Mouse (Mus musculus) embryonic facial prominence, embryonic 11.5 days (tissue): Measurements from ENCODE around the gene 2510039O18Rik. TPM values are rescaled to one million over a fixed set of nuclear protein-coding genes. Genes with fewer than 3 reads are reported as not detected.

Source experiments
- ATAC-seq: fragments of 200-750 bp; cut with Nextera tagmentation; replicated peaks from 2 replicates; pipeline ENCODE4 v1.8.0; 2017; ENCODE audit warnings: low read depth; ENCODE audit not compliant: insufficient number of reproducible peaks, low FRiP score, low TSS enrichment
- DNase-seq: peaks from one replicate; pipeline ENCODE4 v3.0.0-alpha.2; 2015; ENCODE audit warnings: low spot score
- H3K27ac ChIP-seq: fragments of 300-500 bp; sonication (generic); replicated peaks from 2 replicates; pipeline ENCODE4 v1.5.1; 2014; ENCODE audit warnings: mild to moderate bottlenecking, low read depth, low read length, control low read depth
- H3K27me3 ChIP-seq: fragments of 300-500 bp; sonication (generic); 2 replicates; pipeline ENCODE4 v1.6.1; 2014; ENCODE audit warnings: mild to moderate bottlenecking, low read length, moderate library complexity, mixed read lengths; ENCODE audit not compliant: control insufficient read depth, insufficient read depth
- H3K36me3 ChIP-seq: fragments of 300-500 bp; sonication (generic); replicated peaks from 2 replicates; pipeline ENCODE4 v1.6.1; 2014; ENCODE audit warnings: low read depth, mild to moderate bottlenecking, low read length, moderate library complexity, mixed read lengths; ENCODE audit not compliant: control insufficient read depth, insufficient read depth
- H3K4me1 ChIP-seq: fragments of 300-500 bp; sonication (generic); 2 replicates; pipeline ENCODE4 v1.6.1; 2014; ENCODE audit warnings: low read length, mixed read lengths; ENCODE audit not compliant: control insufficient read depth, insufficient read depth
- H3K4me2 ChIP-seq: fragments of 300-500 bp; sonication (generic); 2 replicates; pipeline ENCODE4 v1.6.1; 2014; ENCODE audit warnings: low read depth, mild to moderate bottlenecking, control low read depth, low read length, moderate library complexity
- H3K4me3 ChIP-seq: fragments of 300-500 bp; sonication (generic); 2 replicates; pipeline ENCODE4 v1.5.1; 2014; ENCODE audit warnings: low read depth, low read length, control low read depth
- H3K9ac ChIP-seq: fragments of 300-500 bp; sonication (generic); replicated peaks from 2 replicates; pipeline ENCODE4 v1.6.1; 2014; ENCODE audit warnings: mild to moderate bottlenecking, control low read depth, low read length
- H3K9me3 ChIP-seq: fragments of 300-500 bp; sonication (generic); replicated peaks from 2 replicates; pipeline ENCODE4 v1.6.1; 2016; ENCODE audit warnings: mild to moderate bottlenecking, low read length, inconsistent platforms, mixed read lengths; ENCODE audit not compliant: control insufficient read depth
- WGBS: fragments of 180-500 bp; shearing (Covaris S2); extraction: QIAGEN DNeasy Blood & Tissue Kit; methylation state at CpG from one replicate; pipeline ENCODE4 v1.1.7; 2014; 5-methylcytosine and 5-hydroxymethylcytosine counted together
- polyA plus RNA-seq: library from polyadenylated mRNA; unstranded; fragments of >200 nt; fragmentation: Nextera tagmentation; extraction: Ambion mirVana; gene quantifications from 2 replicates; pipeline ENCODE4 v1.2.1, GENCODE M21; 2014

Gene 2510039O18Rik
- polyA plus RNA-seq, 1 experiment from 2014 or later, result 15.9 TPM

DNA sequence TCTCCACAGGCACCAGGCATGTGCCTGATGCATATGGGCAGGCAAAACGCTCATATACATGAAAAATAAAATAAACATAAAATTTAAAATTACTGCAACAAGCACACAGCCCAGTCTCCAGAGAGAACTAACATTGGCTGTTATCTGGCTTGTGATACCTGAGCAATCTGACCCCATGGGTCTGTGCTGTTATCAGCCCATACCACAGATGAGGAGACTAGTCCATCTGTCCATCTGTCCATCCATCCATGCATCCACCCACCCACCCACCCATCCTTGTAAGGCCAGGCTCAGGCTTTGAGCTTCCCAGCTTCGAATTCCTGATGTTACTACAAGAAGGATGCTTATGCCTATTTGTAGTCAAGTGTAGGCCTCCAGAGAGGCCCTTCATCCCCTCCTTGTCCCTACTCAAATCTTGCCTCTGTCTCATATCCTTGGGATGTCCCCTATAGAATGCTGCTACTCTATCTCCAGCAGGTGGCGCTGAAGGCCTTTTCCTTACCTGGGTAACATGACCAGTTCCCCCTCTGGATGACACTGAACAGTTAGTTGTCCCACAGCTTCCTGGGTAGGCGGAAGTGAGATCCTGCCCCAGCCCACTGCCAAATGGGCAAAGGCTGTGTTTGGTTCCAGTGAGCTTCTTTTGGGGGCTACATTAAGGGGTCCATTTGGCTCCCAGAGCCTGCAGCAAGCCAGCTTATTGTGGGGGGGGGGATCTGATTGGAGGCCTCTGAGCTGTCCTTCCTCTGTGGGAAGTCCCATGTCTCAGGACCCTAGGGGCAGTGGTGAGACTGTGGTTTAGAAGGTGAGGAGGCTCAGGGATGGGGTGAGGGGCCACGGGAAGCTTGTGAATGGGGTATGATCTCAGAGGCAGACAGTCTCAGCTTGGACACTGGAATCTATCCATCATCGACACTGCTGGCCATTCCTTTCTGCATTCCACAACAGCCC is 19.5 kb downstream of the 2510039O18Rik start:
- Histone ChIP-seq H3K27me3 (no peaks in the 10 kb centered on the region), H3K36me3 (no peaks in the 10 kb centered on the region), H3K4me1 (no peaks in the 10 kb centered on the region), H3K27ac (no peak overlapping the region), H3K9me3 (no peaks in the 10 kb centered on the region), H3K4me3 (no peak overlapping the region), H3K9ac (no peak overlapping the region), H3K4me2 (no peak overlapping the region)
- 46% methylated on average over 6 of the region's 6 CpGs for WGBS
- DNase-seq (peak; percentile 84), ATAC-seq (0 out of 2 replicates have a peak, but pooled peaks have one; percentile 50)

DNA sequence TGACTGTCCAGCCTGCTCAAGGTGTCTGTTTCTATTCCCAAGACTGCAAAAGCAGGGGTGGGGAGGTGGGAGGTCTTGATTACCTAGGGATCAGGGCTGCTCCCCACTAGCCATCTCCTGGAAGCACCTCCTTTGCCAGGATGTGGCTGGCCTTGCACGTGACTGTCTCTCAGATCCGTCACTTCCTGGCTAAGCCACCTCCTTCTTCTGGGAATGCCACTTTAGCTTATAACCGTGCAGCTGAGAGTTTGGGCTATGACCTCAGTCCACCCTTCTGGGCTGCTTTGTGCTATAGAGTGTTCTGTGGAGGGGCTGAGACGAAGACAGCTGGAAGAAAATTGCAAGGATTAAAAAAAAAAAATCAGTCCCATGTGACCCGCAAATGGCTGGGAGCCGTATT is 22.1 kb downstream of the 2510039O18Rik start:
- Histone ChIP-seq H3K4me1 (no peaks in the 10 kb centered on the region), H3K4me3 (no peak overlapping the region), H3K27me3 (no peaks in the 10 kb centered on the region), H3K4me2 (no peak overlapping the region), H3K9me3 (no peaks in the 10 kb centered on the region), H3K36me3 (no peaks in the 10 kb centered on the region), H3K27ac (no peak overlapping the region), H3K9ac (no peak overlapping the region)
- ATAC-seq, result no peak
- 49% methylated on average over 6 of the region's 6 CpGs for WGBS
- DNase-seq, result no peak

DNA sequence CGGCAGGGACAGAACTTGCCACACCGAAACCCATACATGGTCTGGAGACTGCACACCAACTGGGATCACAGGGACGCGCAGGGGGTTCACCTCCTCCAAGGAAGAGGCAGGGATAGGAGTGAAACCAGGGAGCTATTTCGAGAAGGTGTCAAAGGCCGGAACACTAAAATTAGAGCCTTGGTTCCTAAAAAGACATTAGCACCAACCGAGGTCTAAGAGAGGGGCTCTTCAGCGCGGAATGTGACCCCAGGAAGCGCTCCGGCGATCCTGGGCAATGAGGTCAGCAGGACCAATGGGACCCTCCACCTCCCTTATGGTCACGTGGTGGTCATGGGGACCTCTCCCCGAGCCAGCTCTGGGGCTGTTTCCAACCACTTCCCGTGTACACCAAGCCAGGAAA is 22.9 kb downstream of the 2510039O18Rik start:
- ATAC-seq, result no peak
- no peak overlapping the region for H3K4me3 ChIP-seq
- no peaks in the 10 kb centered on the region for H3K36me3 ChIP-seq
- no peak overlapping the region for H3K9ac ChIP-seq
- H3K4me2 ChIP-seq, result no peak overlapping the region
- H3K9me3 ChIP-seq, result no peaks in the 10 kb centered on the region
- no peak overlapping the region for H3K27ac ChIP-seq
- H3K4me1 ChIP-seq, result no peaks in the 10 kb centered on the region
- no peaks in the 10 kb centered on the region for H3K27me3 ChIP-seq
- WGBS, result 86% methylated on average over 15 of the region's 15 CpGs
- no peak for DNase-seq

DNA sequence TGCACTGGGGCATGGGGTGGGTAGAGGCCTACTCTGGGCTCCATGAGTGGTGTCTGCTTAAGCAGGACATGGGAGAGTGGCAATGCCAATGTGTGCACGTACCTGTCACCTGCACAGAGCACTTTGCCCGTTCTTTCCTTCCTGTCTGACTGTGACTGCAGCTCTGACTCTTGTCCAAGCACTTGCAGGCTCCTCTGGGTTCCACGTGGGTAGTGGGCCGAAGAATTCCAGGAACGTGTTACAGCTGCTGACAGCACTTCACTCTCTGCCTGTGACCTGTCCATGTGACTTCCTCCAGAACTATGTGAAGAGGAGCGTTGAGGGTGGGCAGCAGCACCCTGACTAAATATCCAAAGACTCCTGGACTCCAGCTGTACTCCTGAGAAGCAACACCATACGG is 25.0 kb downstream of the 2510039O18Rik start:
- ATAC-seq (no peak), DNase-seq (no peak)
- no peaks in the 10 kb centered on the region for H3K9me3 ChIP-seq
- H3K4me2 ChIP-seq, result no peak overlapping the region
- H3K4me3 ChIP-seq, result no peak overlapping the region
- no peak overlapping the region for H3K27ac ChIP-seq
- H3K27me3 ChIP-seq, result no peaks in the 10 kb centered on the region
- H3K4me1 ChIP-seq, result no peaks in the 10 kb centered on the region
- no peak overlapping the region for H3K9ac ChIP-seq
- H3K36me3 ChIP-seq, result no peaks in the 10 kb centered on the region
- WGBS, result 83% methylated on average over 7 of the region's 7 CpGs

DNA sequence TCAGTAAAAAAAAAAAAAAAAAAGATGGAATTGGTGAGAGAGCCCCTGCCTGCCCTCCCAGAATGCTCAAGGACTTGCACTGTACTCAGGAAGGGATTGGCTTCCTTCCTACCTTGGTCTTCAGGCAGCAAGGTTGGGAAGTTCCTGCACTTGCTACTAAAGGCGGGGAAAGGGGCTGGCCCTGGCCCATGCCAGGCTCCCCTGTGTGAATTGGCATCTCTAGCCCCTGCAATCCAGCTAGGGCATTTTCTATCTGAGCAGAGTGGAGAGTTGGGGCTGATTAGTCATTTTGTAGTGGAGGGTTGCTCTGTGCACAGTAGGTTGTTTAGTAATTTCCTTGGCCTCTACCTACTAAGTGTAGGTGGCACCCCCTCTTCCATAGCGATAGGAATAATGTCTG is 28.1 kb downstream of the 2510039O18Rik start:
- 74% methylated on average over 2 of the region's 2 CpGs for WGBS
- Histone ChIP-seq H3K27me3 (no peaks in the 10 kb centered on the region), H3K36me3 (no peaks in the 10 kb centered on the region), H3K9me3 (no peaks in the 10 kb centered on the region), H3K9ac (no peak overlapping the region), H3K4me1 (no peaks in the 10 kb centered on the region), H3K4me3 (no peak overlapping the region), H3K4me2 (no peak overlapping the region), H3K27ac (no peak overlapping the region)
- ATAC-seq (no peak), DNase-seq (no peak)

DNA sequence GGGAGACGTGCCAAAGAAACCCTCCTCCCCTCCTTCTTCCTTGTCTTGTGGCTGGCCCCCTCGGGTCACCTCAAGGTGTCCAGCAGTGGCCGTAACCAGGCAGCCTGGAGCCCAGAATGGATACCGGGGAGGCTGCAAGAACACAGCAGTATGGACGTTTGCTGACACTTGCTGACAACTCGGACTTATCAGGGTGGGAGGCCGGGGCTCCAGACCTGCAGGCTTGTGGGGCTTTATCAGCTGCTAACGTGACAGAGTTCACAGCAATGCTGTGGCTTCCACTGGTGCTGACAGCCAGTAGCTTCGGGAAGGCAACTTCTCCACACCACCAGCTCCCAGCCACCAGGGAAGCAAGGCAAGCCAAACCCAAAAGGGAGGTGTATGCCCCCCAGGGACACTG is 28.6 kb downstream of the 2510039O18Rik start:
- WGBS, result 51% methylated on average over 9 of the region's 9 CpGs
- Histone ChIP-seq H3K36me3 (no peaks in the 10 kb centered on the region), H3K4me2 (no peak overlapping the region), H3K27ac (no peak overlapping the region), H3K4me3 (no peak overlapping the region), H3K9ac (no peak overlapping the region), H3K9me3 (no peaks in the 10 kb centered on the region), H3K4me1 (no peaks in the 10 kb centered on the region), H3K27me3 (no peaks in the 10 kb centered on the region)
- DNase-seq, result no peak
- no peak for ATAC-seq

DNA sequence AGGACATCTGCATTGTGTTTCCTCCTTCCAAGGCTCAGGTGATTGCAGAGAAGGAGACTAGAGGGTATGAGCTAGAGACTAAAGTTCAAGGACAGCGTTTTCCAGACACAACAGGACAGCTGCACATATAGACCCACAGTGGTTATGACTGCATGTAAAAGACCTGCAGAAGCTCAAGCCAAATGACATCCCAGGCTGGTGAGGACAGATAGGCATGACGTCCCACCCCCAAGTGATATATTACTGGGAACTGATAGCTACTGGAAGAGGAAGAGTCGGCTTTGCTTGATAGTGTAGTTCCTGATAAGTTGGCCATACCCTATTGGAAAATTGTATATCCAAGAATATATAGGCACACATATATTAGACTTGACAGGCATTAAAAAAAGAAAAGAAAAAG is 35.5 kb downstream of the 2510039O18Rik start:
- H3K9me3 ChIP-seq, result no peaks in the 10 kb centered on the region
- no peak overlapping the region for H3K27ac ChIP-seq
- no peaks in the 10 kb centered on the region for H3K4me1 ChIP-seq
- H3K36me3 ChIP-seq, result no peaks in the 10 kb centered on the region
- no peaks in the 10 kb centered on the region for H3K27me3 ChIP-seq
- H3K4me2 ChIP-seq, result no peak overlapping the region
- H3K9ac ChIP-seq, result no peak overlapping the region
- ATAC-seq (no peak), DNase-seq (no peak)
- no peak overlapping the region for H3K4me3 ChIP-seq
- 79% methylated on average over 3 of the region's 3 CpGs for WGBS

DNA sequence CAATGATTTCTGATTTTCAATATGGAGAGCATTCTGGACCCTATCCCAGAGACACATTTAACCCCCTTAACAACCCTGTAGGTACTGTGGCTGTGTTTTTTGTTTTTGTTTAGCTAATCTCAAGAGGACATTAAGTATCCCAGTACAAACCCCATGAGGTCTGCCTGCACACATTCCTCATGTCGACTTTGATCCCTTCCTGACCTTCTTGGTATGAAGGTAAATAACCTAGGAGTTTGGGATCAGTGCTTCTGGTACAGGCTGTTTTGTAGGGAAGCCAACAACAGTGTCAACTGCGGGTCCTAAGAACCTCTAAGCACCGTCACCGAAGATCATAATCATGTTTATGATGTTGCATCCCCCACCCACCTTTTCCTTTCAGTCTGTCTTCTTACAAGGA is 37.0 kb downstream of the 2510039O18Rik start:
- no peak for ATAC-seq
- H3K4me1 ChIP-seq, result no peaks in the 10 kb centered on the region
- 83% methylated on average over 4 of the region's 4 CpGs for WGBS
- H3K27ac ChIP-seq, result no peak overlapping the region
- no peaks in the 10 kb centered on the region for H3K36me3 ChIP-seq
- H3K27me3 ChIP-seq, result no peaks in the 10 kb centered on the region
- no peak overlapping the region for H3K4me2 ChIP-seq
- H3K4me3 ChIP-seq, result no peak overlapping the region
- H3K9ac ChIP-seq, result no peak overlapping the region
- DNase-seq, result no peak
- H3K9me3 ChIP-seq, result no peaks in the 10 kb centered on the region
